Mouse (Mus musculus) bone marrow macrophage, adult 2 months (primary cell): ENCODE measurements at regions not wholly inside any gene's neighbourhood (a gene's known extent, or its start where the extent isn't known, plus 50 kb on each side); places are given as distances from the start of the nearest gene placed in this dataset.

ENCODE experiments used
- CTCF ChIP-seq: IDR thresholded peaks from 2 replicates; pipeline ENCODE4 v1.5.1; 2012; ENCODE audit warnings: low read depth, mild to moderate bottlenecking, low read length, moderate library complexity
- POLR2A ChIP-seq: IDR thresholded peaks from 2 replicates; pipeline ENCODE4 v1.6.1; 2012; ENCODE audit warnings: mild to moderate bottlenecking, low read depth, low read length, borderline replicate concordance

DNA sequence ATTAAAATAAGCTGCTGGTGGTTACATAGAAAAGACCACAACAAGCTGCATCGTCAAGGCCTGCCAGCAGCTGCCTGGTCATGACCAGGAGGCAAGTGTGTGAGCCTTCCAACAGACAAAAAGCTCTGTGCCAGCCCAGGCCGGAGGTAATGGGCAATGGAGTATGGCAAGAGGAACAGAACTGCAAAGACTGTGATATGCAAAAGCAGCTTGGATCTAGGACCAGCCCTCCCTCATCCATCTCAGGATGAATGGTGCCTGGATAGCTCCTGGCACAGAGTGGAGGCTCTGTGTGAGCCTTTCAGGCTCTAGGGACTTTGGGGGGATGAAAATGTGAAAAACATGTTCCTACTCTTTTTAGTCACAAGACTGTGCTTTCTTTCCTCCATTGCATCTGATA is 402.5 kb upstream of the Tnp1 start:
- TF ChIP-seq POLR2A (no peak), CTCF (no peak)
